Mouse (Mus musculus) MEL (cell line): ENCODE data around the gene Thada.

Source experiments
- BHLHE40 ChIP-seq: IDR thresholded peaks from 2 replicates; pipeline ENCODE4 v1.6.1; 2012; ENCODE audit warnings: low read depth, mild to moderate bottlenecking, inconsistent platforms, low read length, improper control_type of control experiment, borderline replicate concordance
- CTCF ChIP-seq, 3 experiments: IDR thresholded peaks in 2 of 3; conservative IDR thresholded peaks in 1 of 3; 2 replicates each; pipeline ENCODE4 v1.5.1; 2011 to 2012; ENCODE audit warnings: low read length in 3 of 3, low read depth in 2 of 3, mild to moderate bottlenecking in 2 of 3, improper control_type of control experiment in 1 of 3, inconsistent platforms in 1 of 3, mixed read lengths in 1 of 3, moderate library complexity in 1 of 3; ENCODE audit not compliant: control insufficient read depth in 1 of 3, insufficient read depth in 1 of 3, poor library complexity in 1 of 3, severe bottlenecking in 1 of 3
- E2F4 ChIP-seq: IDR thresholded peaks from 2 replicates; pipeline ENCODE4 v1.6.1; 2011; ENCODE audit warnings: low read depth, low read length, improper control_type of control experiment, borderline replicate concordance
- KAT2A ChIP-seq: conservative IDR thresholded peaks from 2 replicates; pipeline ENCODE4 v1.6.1; 2012; ENCODE audit warnings: low read depth, low read length, improper control_type of control experiment, inconsistent platforms
- MAX ChIP-seq: IDR thresholded peaks from 2 replicates; pipeline ENCODE4 v1.6.1; 2011; ENCODE audit warnings: low read length, improper control_type of control experiment
- MEF2A ChIP-seq: IDR thresholded peaks from 2 replicates; pipeline ENCODE4 v1.6.1; 2014; ENCODE audit warnings: low read depth, mild to moderate bottlenecking, inconsistent platforms, low read length, improper control_type of control experiment; ENCODE audit not compliant: poor library complexity, insufficient replicate concordance, severe bottlenecking; ENCODE audit errors: extremely low read depth
- MYC ChIP-seq: IDR thresholded peaks from 2 replicates; pipeline ENCODE4 v1.6.1; 2011; ENCODE audit warnings: low read depth, mild to moderate bottlenecking, low read length, improper control_type of control experiment, moderate library complexity
- NELFE ChIP-seq: IDR thresholded peaks from 2 replicates; pipeline ENCODE4 v1.6.1; 2011; ENCODE audit warnings: low read depth, low read length, improper control_type of control experiment
- POLR2A ChIP-seq, 2 experiments: IDR thresholded peaks; 2 replicates each; pipeline ENCODE4 v1.6.1; 2011 to 2012; ENCODE audit warnings: low read length in 2 of 2, mild to moderate bottlenecking in 2 of 2, control low read depth in 1 of 2, improper control_type of control experiment in 1 of 2, low read depth in 1 of 2, moderate library complexity in 1 of 2; ENCODE audit not compliant: control insufficient read depth in 1 of 2, insufficient read depth in 1 of 2, poor library complexity in 1 of 2
- SMC3 ChIP-seq: IDR thresholded peaks from 2 replicates; pipeline ENCODE4 v1.6.1; 2011; ENCODE audit warnings: low read depth, low read length, improper control_type of control experiment
- ZC3H11A ChIP-seq: IDR thresholded peaks from 2 replicates; pipeline ENCODE4 v1.6.1; 2012; ENCODE audit warnings: low read depth, mild to moderate bottlenecking, inconsistent platforms, low read length, improper control_type of control experiment
- ZMIZ1 ChIP-seq: IDR thresholded peaks from 2 replicates; pipeline ENCODE4 v1.6.1; 2012; ENCODE audit warnings: low read depth, mild to moderate bottlenecking, inconsistent platforms, low read length, improper control_type of control experiment, moderate library complexity

DNA sequence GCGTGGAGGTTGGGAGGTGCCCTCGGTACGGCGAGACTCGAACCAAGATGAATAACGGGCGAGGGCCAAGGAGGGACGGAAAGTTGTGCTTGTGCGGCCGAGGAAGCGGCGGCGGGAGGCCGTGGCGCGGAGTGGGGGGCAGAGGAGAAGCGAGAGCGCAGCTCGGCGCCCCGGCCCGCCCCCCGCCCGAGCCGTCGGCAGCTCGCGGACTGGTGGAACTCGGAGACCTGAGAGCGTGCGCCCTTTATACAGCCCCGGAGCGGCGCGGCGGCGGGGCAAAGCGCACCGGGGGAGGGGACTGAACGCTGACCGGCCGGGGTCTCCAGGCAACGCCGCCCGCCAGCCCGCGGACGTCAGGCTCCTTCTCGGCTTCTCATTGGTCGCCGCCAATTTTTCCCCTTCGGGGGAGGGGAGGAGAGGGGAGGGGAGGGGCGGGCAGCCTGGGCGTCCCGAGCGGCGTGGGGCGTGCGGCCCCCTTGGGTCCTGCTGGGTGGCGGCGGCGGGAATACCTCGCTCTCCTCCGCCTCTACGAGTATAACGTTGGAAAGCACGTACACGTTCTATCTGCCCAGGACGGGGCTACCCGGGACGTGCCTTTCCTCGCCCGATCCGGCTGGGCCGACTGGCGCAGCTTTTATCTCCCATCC lies 278.2 kb downstream of the Thada start, which contains the start of gene Zfp36l2:
- TF ChIP-seq SMC3 (no peak), BHLHE40 (no peak), POLR2A (IDR thresholded peaks at IDR 0.05; ENCODE audit: control insufficient read depth in 1 of 2, insufficient read depth in 1 of 2, low read depth in 1 of 2, low read length in 2 of 2, poor library complexity in 1 of 2) (peak; percentile 94 to 100), CTCF (IDR thresholded peaks at IDR 0.05 in 2 of 3, conservative IDR thresholded peaks at IDR 0.05 in 1 of 3; ENCODE audit: control insufficient read depth in 1 of 3, insufficient read depth in 1 of 3, low read depth in 2 of 3, low read length in 3 of 3, poor library complexity in 1 of 3, severe bottlenecking in 1 of 3) (no peak), KAT2A (no peak), ZC3H11A (no peak), MEF2A (no peak), MYC (no peak), MAX (no peak), E2F4 (no peak), NELFE (no peak), ZMIZ1 (no peak)
